Mouse (Mus musculus): ENCODE measurements at regions not wholly inside any gene's neighbourhood (a gene's known extent, or its start where the extent isn't known, plus 50 kb on each side); places are given as distances from the start of the nearest gene placed in this dataset.
"Not testable (repeated sequence)": the region's sequence is repeated elsewhere in the genome, so short reads cannot be mapped to it uniquely, and the experiment has no call there.

- Histone ChIP-seq H3K4me1 (ENCODE audit: control insufficient read depth, insufficient read depth, low read length) (no peaks in the 10 kb centered on the region), H3K27me3 (ENCODE audit: control insufficient read depth, insufficient read depth, low read length) (no peaks in the 10 kb centered on the region), H3K4me3 (replicated peaks; ENCODE audit: insufficient read depth, low read depth, low read length) (no peak overlapping the region), H3K27ac (ENCODE audit: insufficient read depth, low read length) (no peak overlapping the region)
- DNase-seq = no peak
- WGBS = 53% methylated on average over 5 of the region's 5 CpGs
- TF ChIP-seq CTCF (IDR thresholded peaks at IDR 0.05; ENCODE audit: borderline replicate concordance, insufficient read depth, low read depth, low read length) (no peak), POLR2A (IDR thresholded peaks at IDR 0.05; ENCODE audit: borderline replicate concordance, insufficient read depth, low read length) (no peak)
Observed at GRCm38 (mm10) chr7:87096500-87096899, 100.6 kb downstream of the Vmn2r79 start.

GRCm38 (mm10) chr7:87099611-87100010, 103.7 kb downstream of the Vmn2r79 start:
- not testable (repeated sequence) for H3K4me1 ChIP-seq (ENCODE audit: control insufficient read depth, insufficient read depth, low read length); H3K27ac ChIP-seq (ENCODE audit: insufficient read depth, low read length); H3K27me3 ChIP-seq (ENCODE audit: control insufficient read depth, insufficient read depth, low read length); H3K4me3 ChIP-seq (replicated peaks; ENCODE audit: insufficient read depth, low read depth, low read length); DNase-seq
- 27% methylated on average over 1 of the region's 1 CpGs for WGBS

GRCm38 (mm10) chr7:87100377-87100776, 104.5 kb downstream of the Vmn2r79 start:
- H3K4me1 ChIP-seq (ENCODE audit: control insufficient read depth, insufficient read depth, low read length); H3K4me3 ChIP-seq (replicated peaks; ENCODE audit: insufficient read depth, low read depth, low read length); H3K27me3 ChIP-seq (ENCODE audit: control insufficient read depth, insufficient read depth, low read length); DNase-seq; H3K27ac ChIP-seq (ENCODE audit: insufficient read depth, low read length): not testable (repeated sequence)

GRCm38 (mm10) chr7:87101281-87101680, 105.4 kb downstream of the Vmn2r79 start:
- not testable (repeated sequence) for H3K27ac ChIP-seq (ENCODE audit: insufficient read depth, low read length); DNase-seq; H3K4me1 ChIP-seq (ENCODE audit: control insufficient read depth, insufficient read depth, low read length); H3K27me3 ChIP-seq (ENCODE audit: control insufficient read depth, insufficient read depth, low read length); H3K4me3 ChIP-seq (replicated peaks; ENCODE audit: insufficient read depth, low read depth, low read length)
- 85% methylated on average over 5 of the region's 5 CpGs for WGBS

- Histone ChIP-seq H3K27me3 (ENCODE audit: control insufficient read depth, insufficient read depth, low read length) (no peaks in the 10 kb centered on the region; the same call in 1 of the 2 replicates), H3K27ac (ENCODE audit: insufficient read depth, low read length) (no peak overlapping the region), H3K4me3 (replicated peaks; ENCODE audit: insufficient read depth, low read depth, low read length) (no peak overlapping the region), H3K4me1 (ENCODE audit: control insufficient read depth, insufficient read depth, low read length) (no peaks in the 10 kb centered on the region)
- TF ChIP-seq CTCF (IDR thresholded peaks at IDR 0.05; ENCODE audit: borderline replicate concordance, insufficient read depth, low read depth, low read length) (peak; percentile 9; the same call in 1 of the 2 replicates), POLR2A (IDR thresholded peaks at IDR 0.05; ENCODE audit: borderline replicate concordance, insufficient read depth, low read length) (no peak)
- 32% methylated on average over 3 of the region's 3 CpGs for WGBS
- DNase-seq = peak in 1 of 2 experiments; percentile 10
Observed at GRCm38 (mm10) chr7:87110312-87110984, 114.5 kb downstream of the Vmn2r79 start.

GRCm38 (mm10) chr7:87110985-87111372, 115.1 kb downstream of the Vmn2r79 start:
- Histone ChIP-seq H3K4me3 (replicated peaks; ENCODE audit: insufficient read depth, low read depth, low read length) (no peak overlapping the region), H3K4me1 (ENCODE audit: control insufficient read depth, insufficient read depth, low read length) (no peaks in the 10 kb centered on the region), H3K27ac (ENCODE audit: insufficient read depth, low read length) (no peak overlapping the region), H3K27me3 (ENCODE audit: control insufficient read depth, insufficient read depth, low read length) (no peaks in the 10 kb centered on the region; the same call in 1 of the 2 replicates)
- TF ChIP-seq CTCF (IDR thresholded peaks at IDR 0.05; ENCODE audit: borderline replicate concordance, insufficient read depth, low read depth, low read length) (no peak), POLR2A (IDR thresholded peaks at IDR 0.05; ENCODE audit: borderline replicate concordance, insufficient read depth, low read length) (no peak)
- WGBS = 61% methylated on average over 4 of the region's 4 CpGs
- DNase-seq = no peak

GRCm38 (mm10) chr7:87113654-87114053, 117.7 kb downstream of the Vmn2r79 start:
- TF ChIP-seq POLR2A (IDR thresholded peaks at IDR 0.05; ENCODE audit: borderline replicate concordance, insufficient read depth, low read length) = no peak
- peak; percentile 14; the same call in 1 of the 2 replicates for TF ChIP-seq CTCF (IDR thresholded peaks at IDR 0.05; ENCODE audit: borderline replicate concordance, insufficient read depth, low read depth, low read length)
- no peak overlapping the region for H3K4me3 ChIP-seq (replicated peaks; ENCODE audit: insufficient read depth, low read depth, low read length)
- H3K4me1 ChIP-seq (ENCODE audit: control insufficient read depth, insufficient read depth, low read length) = no peaks in the 10 kb centered on the region
- H3K27ac ChIP-seq (ENCODE audit: insufficient read depth, low read length) = no peak overlapping the region
- 8% methylated on average over 4 of the region's 4 CpGs for WGBS
- H3K27me3 ChIP-seq (ENCODE audit: control insufficient read depth, insufficient read depth, low read length) = no peaks in the 10 kb centered on the region; the same call in 1 of the 2 replicates
- peak; percentile 2 to 11 for DNase-seq

GRCm38 (mm10) chr7:87122516-87122915, 123.4 kb upstream of the Nox4 start:
- Histone ChIP-seq H3K4me3 (replicated peaks; ENCODE audit: insufficient read depth, low read depth, low read length) (no peak overlapping the region), H3K4me1 (ENCODE audit: control insufficient read depth, insufficient read depth, low read length) (no peaks in the 10 kb centered on the region), H3K27ac (ENCODE audit: insufficient read depth, low read length) (no peak overlapping the region), H3K27me3 (ENCODE audit: control insufficient read depth, insufficient read depth, low read length) (no peaks in the 10 kb centered on the region)
- no peak for DNase-seq
- 61% methylated on average over 1 of the region's 1 CpGs for WGBS
- no peak for TF ChIP-seq CTCF (IDR thresholded peaks at IDR 0.05; ENCODE audit: borderline replicate concordance, insufficient read depth, low read depth, low read length)
- no peak for TF ChIP-seq POLR2A (IDR thresholded peaks at IDR 0.05; ENCODE audit: borderline replicate concordance, insufficient read depth, low read length)
